Mouse (Mus musculus): Measurements from ENCODE around the gene Csnk2a2. TPM values are rescaled to one million over a fixed set of nuclear protein-coding genes. Genes with fewer than 3 reads are reported as not detected.
A peak's percentile ranks its signal among the peaks of the same experiment; 100 is the strongest.

The Csnk2a2 gene
- polyA plus RNA-seq, 1 experiment from 2014 or later = 7.3 TPM

DNA sequence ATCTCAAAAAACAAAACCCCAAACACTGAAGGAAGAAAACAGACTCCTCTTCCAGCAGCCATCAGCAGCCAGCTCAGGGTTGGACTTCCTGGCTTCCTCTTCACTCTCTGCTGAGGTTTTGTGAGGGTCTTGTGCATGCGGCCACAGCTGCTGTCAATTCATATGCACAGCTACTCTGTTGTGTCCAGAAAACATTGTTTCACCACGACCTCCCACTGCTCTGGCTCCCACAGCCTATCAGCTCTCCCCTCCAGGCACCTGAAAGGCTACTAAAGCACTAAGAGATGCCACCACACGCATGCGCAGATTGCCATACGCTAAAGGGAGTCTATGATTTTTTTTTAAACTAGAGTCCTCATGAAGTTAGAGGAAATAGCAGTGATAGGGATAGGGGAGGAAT, 15.0 kb upstream of the Csnk2a2 start:
- H3K36me3 ChIP-seq = no peaks in the 10 kb centered on the region
- H3K4me2 ChIP-seq = no peak overlapping the region
- H3K4me3 ChIP-seq (replicated peaks) = no peak overlapping the region
- WGBS = 67% methylated on average over 5 of the region's 5 CpGs
- H3K9ac ChIP-seq (replicated peaks) = no peak overlapping the region
- no peak for ATAC-seq (ENCODE audit: low FRiP score)
- H3K27me3 ChIP-seq (replicated peaks) = no peaks in the 10 kb centered on the region
- H3K27ac ChIP-seq (replicated peaks) = no peak overlapping the region
- H3K9me3 ChIP-seq (replicated peaks) = no peaks in the 10 kb centered on the region
- H3K4me1 ChIP-seq = no peaks in the 10 kb centered on the region

DNA sequence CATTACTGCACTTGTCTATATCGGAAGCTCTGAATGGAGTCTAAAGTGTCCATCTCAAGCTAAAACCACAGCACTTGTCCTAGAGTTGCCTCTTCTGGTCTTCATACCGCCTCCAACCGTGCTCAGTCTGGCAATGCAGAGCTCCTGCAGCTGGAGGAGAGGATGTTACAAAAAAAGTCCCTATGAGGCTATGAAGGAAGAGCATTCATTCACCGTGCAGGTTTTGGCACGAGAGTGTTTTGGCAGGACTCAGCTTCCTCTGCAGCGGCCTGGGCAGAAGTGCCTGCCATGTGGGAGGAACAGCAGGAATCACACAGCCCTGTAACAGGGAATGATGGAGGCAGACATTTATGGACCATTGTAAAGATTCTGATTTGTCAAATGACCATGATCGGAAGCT, 12.6 kb upstream of the Csnk2a2 start:
- WGBS = 72% methylated on average over 7 of the region's 7 CpGs
- no peaks in the 10 kb centered on the region for H3K9me3 ChIP-seq (replicated peaks)
- no peak overlapping the region for H3K4me3 ChIP-seq (replicated peaks)
- H3K4me2 ChIP-seq = no peak overlapping the region
- no peak for ATAC-seq (ENCODE audit: low FRiP score)
- H3K27me3 ChIP-seq (replicated peaks) = no peaks in the 10 kb centered on the region
- H3K27ac ChIP-seq (replicated peaks) = no peak overlapping the region
- no peaks in the 10 kb centered on the region for H3K4me1 ChIP-seq
- no peak overlapping the region for H3K9ac ChIP-seq (replicated peaks)
- H3K36me3 ChIP-seq = no peaks in the 10 kb centered on the region

DNA sequence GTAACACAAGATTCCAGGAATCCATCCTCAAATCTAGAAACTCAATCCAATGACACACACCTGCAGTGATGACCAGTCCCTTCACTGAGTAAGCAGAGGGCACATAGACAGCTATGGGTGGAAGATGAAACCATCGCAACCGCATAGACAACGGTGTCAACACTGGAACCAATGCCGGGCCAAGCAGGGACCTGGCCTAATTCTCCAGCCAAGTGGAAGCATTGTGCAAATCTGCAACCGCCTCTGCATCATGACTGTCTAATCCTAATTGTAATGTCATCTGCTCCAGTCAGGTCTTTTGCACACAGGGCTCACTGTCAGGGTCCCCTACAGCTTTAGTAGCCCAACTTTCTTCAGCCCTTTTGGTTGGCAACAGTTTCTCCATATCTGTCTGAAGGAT, 10.6 kb upstream of the Csnk2a2 start:
- H3K27me3 ChIP-seq (replicated peaks) = no peaks in the 10 kb centered on the region
- H3K9me3 ChIP-seq (replicated peaks) = no peaks in the 10 kb centered on the region
- H3K4me3 ChIP-seq (replicated peaks) = no peak overlapping the region
- 96% methylated on average over 5 of the region's 5 CpGs for WGBS
- H3K4me2 ChIP-seq = no peak overlapping the region
- H3K36me3 ChIP-seq = no peaks in the 10 kb centered on the region
- no peak overlapping the region for H3K9ac ChIP-seq (replicated peaks)
- no peak overlapping the region for H3K27ac ChIP-seq (replicated peaks)
- ATAC-seq (ENCODE audit: low FRiP score) = no peak
- H3K4me1 ChIP-seq = no peaks in the 10 kb centered on the region

DNA sequence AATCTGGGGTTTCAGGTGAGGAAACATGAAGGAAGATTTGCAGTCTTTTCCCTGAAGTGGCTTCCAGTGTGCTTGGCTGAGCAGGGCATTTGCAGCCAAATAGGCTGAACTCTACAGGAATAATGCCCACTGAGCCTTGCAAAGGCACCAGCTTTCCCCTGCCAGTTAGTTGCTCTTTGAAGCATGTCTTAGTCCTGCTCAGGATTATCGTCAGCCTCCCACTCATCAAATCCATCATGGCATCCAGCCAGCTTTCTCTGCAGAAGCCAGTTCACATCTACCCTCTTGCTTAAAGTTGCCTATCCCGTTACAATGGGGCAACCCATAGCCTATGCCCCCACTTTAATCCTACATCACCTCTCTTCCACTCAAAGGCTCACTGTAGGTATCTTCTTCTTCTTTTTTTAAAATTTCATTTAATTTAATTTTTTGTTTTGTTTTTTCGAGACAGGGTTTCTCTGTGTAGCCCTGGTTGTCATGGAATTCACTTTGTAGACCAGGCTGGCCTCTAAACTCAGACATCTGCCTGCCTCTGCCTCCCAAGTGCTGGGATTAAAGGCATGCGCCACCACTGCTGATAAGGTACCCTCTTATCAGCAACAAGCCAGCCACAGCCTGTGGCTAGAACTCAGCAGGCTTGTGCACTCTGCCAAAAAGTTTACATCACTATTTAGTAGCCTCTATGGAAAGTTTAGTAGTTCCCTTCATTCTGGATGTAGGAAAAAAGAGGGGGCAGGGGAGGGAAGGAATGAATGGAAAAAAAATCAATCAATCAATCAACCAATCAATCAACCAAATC, 9.6 kb upstream of the Csnk2a2 start:
- WGBS = 78% methylated on average over 4 of the region's 4 CpGs
- H3K4me2 ChIP-seq = no peak overlapping the region
- H3K4me1 ChIP-seq = no peaks in the 10 kb centered on the region
- H3K9me3 ChIP-seq (replicated peaks) = no peaks in the 10 kb centered on the region
- no peak overlapping the region for H3K4me3 ChIP-seq (replicated peaks)
- no peak overlapping the region for H3K9ac ChIP-seq (replicated peaks)
- H3K36me3 ChIP-seq = no peaks in the 10 kb centered on the region
- ATAC-seq (ENCODE audit: low FRiP score) = no peak
- H3K27ac ChIP-seq (replicated peaks) = no peak overlapping the region
- no peaks in the 10 kb centered on the region for H3K27me3 ChIP-seq (replicated peaks)

DNA sequence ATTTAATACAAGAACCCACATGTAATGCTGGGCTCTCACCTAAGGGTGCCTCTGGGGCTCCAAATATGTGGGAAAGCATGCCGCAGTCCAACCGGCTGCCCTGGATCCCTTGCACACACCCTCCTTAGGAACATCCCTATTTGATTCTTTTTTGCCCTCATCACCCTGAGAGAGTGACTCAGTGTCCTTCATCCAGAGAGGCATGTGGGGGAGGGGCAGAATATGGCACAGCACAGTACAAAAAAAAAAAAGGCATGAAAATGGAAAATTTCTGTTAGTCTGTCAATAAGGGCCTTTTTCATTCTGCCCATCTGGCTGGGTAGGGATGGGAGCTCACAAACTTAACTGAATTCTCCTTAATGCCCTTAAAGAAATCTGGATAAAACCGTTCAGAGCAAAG, 8.0 kb upstream of the Csnk2a2 start:
- Histone ChIP-seq H3K4me2 (no peak overlapping the region), H3K27ac (replicated peaks) (no peak overlapping the region), H3K4me1 (no peaks in the 10 kb centered on the region), H3K9ac (replicated peaks) (no peak overlapping the region), H3K36me3 (no peaks in the 10 kb centered on the region), H3K27me3 (replicated peaks) (no peaks in the 10 kb centered on the region), H3K9me3 (replicated peaks) (no peaks in the 10 kb centered on the region), H3K4me3 (replicated peaks) (no peak overlapping the region)
- ATAC-seq (ENCODE audit: low FRiP score) = no peak
- WGBS = 81% methylated on average over 3 of the region's 3 CpGs

DNA sequence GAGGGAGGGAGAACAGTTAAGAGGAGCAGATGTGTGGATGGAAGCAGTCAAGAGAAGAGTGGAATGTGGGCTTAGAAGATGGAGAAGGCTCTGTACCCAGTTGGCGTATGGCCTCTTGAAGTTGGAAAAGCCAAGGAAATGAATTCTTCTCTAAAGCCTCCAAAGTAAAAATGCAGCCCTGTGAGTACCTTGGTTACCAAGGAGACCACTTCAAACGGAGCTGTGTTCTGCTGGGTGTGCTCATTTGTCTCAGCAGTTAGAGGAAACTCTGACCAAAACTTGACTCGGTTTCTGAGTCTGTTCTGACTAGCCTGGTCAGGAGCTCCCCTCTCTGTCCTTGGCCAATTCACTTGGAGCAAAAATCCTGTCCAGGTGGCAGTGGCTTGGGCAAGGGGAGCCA, 6.6 kb upstream of the Csnk2a2 start:
- Histone ChIP-seq H3K27ac (replicated peaks) (no peak overlapping the region), H3K9me3 (replicated peaks) (no peaks in the 10 kb centered on the region), H3K4me2 (no peak overlapping the region), H3K36me3 (no peaks in the 10 kb centered on the region), H3K4me3 (replicated peaks) (no peak overlapping the region), H3K9ac (replicated peaks) (no peak overlapping the region), H3K27me3 (replicated peaks) (no peaks in the 10 kb centered on the region), H3K4me1 (no peaks in the 10 kb centered on the region)
- no peak for ATAC-seq (ENCODE audit: low FRiP score)
- WGBS = 50% methylated on average over 3 of the region's 3 CpGs

DNA sequence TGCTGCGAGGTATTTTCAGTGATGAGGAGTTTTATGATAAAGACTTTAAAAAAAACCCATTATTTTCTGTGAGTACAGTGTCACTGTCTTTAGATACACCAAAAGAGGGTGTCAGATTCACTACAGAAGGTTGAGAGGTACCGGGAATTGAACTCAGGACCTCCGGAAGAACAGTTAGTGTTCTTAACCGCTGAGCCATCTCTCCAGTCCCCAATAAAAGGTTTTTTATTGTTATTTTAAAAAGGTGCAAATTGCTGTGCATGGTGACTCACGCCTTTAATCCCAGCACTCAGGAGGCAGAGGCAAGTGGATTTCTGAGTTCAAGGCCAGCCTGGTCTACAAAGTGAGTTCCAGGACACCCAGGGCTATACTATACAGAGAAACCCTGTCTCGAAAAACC, 5.6 kb upstream of the Csnk2a2 start:
- no peak for ATAC-seq (ENCODE audit: low FRiP score)
- no peaks in the 10 kb centered on the region for H3K9me3 ChIP-seq (replicated peaks)

DNA sequence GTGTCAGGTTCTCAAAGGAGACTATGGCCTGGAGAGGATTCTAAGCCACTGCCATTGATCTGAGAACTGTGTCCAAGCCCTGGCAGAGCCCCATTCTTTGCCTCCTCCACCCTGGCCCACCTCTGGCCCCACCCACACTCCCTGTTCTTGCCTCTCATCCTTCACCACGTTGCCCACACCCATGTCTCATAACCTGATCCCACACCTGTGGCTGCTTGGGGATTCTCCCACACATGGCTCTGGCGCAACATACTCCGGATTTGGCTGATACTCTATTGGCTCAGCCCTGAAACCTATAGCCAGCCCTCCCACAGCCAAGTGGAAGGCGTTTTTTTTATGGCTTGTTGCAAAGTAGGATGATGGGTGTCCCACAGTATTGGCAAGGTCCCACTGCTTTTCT, 2.2 kb upstream of the Csnk2a2 start:
- Histone ChIP-seq H3K27ac (replicated peaks) (no peak overlapping the region), H3K36me3 (no peaks in the 10 kb centered on the region), H3K9me3 (replicated peaks) (no peaks in the 10 kb centered on the region), H3K27me3 (replicated peaks) (no peaks in the 10 kb centered on the region), H3K4me3 (replicated peaks) (no peak overlapping the region), H3K4me1 (peaks cover 16% of the 10 kb centered on the region), H3K9ac (replicated peaks) (no peak overlapping the region), H3K4me2 (no peak overlapping the region)
- 66% methylated on average over 4 of the region's 4 CpGs for WGBS
- no peak for ATAC-seq (ENCODE audit: low FRiP score)

More for the DNA sequence above, 5.6 kb upstream of the Csnk2a2 start:
- H3K4me1 ChIP-seq = no peaks in the 10 kb centered on the region
- 74% methylated on average over 6 of the region's 6 CpGs for WGBS
- H3K4me2 ChIP-seq = no peak overlapping the region
- H3K36me3 ChIP-seq = no peaks in the 10 kb centered on the region
- no peak overlapping the region for H3K27ac ChIP-seq (replicated peaks)
- H3K27me3 ChIP-seq (replicated peaks) = no peaks in the 10 kb centered on the region
- H3K9ac ChIP-seq (replicated peaks) = no peak overlapping the region
- no peak overlapping the region for H3K4me3 ChIP-seq (replicated peaks)

DNA sequence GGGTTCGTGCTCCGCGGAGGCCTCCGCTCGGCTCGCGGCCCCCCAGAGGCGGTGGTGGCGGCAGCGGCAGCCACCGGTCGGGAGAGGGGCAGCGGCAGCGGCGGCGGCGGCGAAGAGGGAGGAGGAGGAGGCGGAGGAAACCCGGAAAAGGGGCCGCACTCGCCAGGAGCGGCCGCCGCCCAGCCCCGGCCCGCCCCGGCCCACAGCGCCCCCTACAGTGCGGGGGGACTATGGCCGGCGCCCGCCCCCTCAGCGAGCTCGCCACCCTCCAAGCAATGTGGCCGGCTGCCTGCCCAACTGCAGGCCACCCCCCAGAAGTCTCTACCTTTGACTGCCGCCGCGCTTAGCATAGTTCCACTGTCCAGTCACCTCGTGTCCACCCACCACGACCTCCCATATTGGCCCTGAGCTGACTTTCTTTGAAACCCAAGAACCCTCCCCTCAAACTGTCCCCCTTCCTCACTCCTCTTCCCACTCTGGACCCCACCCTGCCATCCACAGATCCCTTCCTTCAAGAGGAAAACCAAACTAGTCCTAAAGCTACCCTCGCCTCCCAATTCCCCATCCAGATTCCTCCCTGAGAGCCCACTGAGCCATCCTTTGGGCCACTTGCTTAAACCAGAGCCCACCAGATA, 1.0 kb downstream of the Csnk2a2 start:
- Histone ChIP-seq H3K27ac (replicated peaks) (peak overlapping the region; percentile 63; the same call in 1 of the 2 replicates), H3K4me2 (peak overlapping the region; percentile 93), H3K4me1 (peaks cover 28% of the 10 kb centered on the region), H3K9me3 (replicated peaks) (no peaks in the 10 kb centered on the region), H3K4me3 (replicated peaks) (peak overlapping the region; percentile 88), H3K36me3 (peaks cover 20% of the 10 kb centered on the region), H3K9ac (replicated peaks) (peak overlapping the region; percentile 95), H3K27me3 (replicated peaks) (no peaks in the 10 kb centered on the region)
- 2% methylated on average over 25 of the region's 42 CpGs for WGBS
- ATAC-seq (ENCODE audit: low FRiP score) = peak; percentile 83

DNA sequence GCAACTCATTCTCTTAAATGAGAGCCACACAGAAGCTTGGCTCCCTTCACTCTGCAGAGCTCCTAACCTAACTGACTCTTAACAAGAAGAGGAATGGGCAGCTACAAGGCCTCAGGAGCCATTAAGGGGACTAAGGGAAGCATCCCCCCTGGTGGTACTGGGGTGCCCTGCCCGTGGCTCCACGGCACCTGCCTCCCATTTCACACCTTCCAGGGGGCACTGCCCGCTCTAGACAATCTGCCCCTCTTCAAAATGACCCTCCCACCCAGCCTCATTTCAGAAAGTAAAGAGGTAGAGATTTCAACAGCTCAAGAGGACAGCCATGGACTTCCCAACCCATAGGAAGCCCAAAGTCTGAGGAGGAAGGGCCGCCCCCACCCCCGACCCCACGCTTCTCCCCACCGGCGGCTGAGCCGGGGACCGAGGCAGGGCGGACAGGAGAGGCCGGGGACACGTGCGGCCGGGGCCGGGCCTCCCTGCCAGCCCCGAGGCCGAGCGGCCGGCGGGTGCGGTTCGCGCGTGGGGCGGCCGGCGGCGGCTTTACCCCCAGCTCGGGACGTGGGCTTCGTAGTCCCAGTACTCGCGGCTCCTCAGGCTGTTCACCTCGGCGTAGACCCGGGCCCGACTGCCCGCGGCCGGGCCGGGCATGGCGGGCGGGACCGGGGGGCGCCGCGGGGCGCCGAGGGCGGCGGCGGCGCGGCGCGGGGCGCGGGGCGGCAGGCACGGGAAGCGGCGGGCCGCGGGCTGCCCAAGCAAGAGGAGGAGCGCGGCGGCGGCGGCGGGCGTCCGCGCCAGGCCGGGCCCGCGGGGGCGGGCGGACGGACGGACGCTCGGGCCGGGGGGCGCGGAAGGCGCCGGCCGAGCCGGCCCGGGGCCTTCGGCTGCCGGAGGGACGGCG, 1.8 kb downstream of the Csnk2a2 start:
- WGBS = under 1% methylated on average over 73 of the region's 95 CpGs
- Histone ChIP-seq H3K4me1 (peaks cover 28% of the 10 kb centered on the region), H3K4me3 (replicated peaks) (peak overlapping the region; percentile 88), H3K27ac (replicated peaks) (peak overlapping the region; percentile 63; the same call in 1 of the 2 replicates), H3K36me3 (peaks cover 25% of the 10 kb centered on the region), H3K4me2 (peak overlapping the region; percentile 93), H3K27me3 (replicated peaks) (no peaks in the 10 kb centered on the region), H3K9me3 (replicated peaks) (no peaks in the 10 kb centered on the region), H3K9ac (replicated peaks) (peak overlapping the region; percentile 95)
- ATAC-seq (ENCODE audit: low FRiP score) = peak; percentile 45; the same call in 1 of the 2 replicates

DNA sequence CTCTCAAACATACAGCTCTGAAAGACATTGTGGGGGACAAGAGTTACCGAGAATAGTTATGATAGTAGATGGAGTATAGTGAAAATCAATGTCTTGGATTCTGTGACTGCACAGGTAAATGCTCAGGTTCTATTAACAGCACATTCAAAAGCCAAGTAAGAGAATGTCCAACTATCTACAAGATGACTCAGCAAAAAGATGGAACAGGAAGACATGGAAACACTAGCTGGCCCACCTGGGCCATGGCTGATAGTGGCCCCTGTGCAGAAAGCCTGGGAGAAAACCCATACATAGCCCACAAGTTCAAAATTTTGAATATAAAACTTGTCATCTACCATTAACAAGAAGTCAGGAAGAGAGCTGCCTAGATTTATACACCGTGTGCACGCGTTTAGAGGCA, 19.8 kb downstream of the Csnk2a2 start:
- Histone ChIP-seq H3K4me2 (no peak overlapping the region), H3K4me3 (replicated peaks) (no peak overlapping the region), H3K9me3 (replicated peaks) (no peaks in the 10 kb centered on the region), H3K27me3 (replicated peaks) (no peaks in the 10 kb centered on the region), H3K27ac (replicated peaks) (no peak overlapping the region), H3K9ac (replicated peaks) (no peak overlapping the region), H3K36me3 (peaks cover 65% of the 10 kb centered on the region), H3K4me1 (no peaks in the 10 kb centered on the region)
- no peak for ATAC-seq (ENCODE audit: low FRiP score)
- WGBS = 97% methylated on average over 4 of the region's 4 CpGs
